Mouse (Mus musculus) gastrocnemius, adult 8-10 months (tissue): ENCODE data around the gene Rab30. TPM values are rescaled to one million over a fixed set of nuclear protein-coding genes. Genes with fewer than 3 reads are reported as not detected.

ENCODE experiments used
- DNase-seq, 2 experiments: peaks; one replicate each; pipeline ENCODE4 v3.0.0; 2022; ENCODE audit warnings: low spot score in 2 of 2
- total RNA-seq, 4 experiments: library from RNA; stranded (reverse); gene quantifications; 2 replicates each; pipeline ENCODE4 v1.2.4; 2022

Rab30 gene
- total RNA-seq, 4 experiments from 2014 or later: 2.9 to 12.1 (median 5.6) TPM

DNA sequence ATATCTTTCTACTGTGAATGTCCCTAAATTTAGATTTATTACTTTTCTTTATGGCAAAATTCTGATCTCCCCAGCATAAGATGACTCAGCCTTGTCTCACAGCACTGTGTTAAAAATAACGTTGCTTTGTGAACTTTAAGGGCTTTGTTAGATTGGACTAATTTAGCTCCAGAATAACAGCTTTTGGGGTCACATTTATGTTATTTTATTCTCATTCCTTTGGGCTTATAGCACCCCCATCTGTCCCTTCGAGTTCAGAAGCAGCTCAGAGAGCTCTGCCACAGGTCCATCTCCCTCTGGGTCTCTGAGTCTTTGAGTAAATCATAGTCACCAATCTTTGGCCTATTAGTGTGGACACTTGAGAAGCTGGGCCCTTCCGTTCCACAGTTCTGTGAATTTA is 96.5 kb downstream of the Rab30 start:
- no peak for DNase-seq

DNA sequence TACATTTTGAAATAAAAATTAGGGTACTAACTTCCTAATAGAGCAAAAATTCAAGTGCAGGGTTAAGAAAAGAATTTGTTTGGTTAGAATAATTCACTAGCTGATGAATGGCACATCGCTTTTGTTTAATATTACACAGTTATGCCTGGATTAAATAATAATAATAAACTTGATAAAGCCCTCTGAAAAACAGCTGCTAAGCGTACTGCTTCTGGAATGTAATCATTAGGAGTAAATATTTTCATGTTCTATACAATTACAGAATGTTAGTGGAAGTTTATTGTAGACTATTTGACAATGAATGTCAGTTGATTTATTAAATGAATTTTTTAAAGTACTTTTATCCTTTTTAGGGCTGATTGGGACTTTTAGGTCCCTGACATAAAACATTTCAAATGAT is 100.9 kb downstream of the Rab30 start:
- no peak for DNase-seq

GRCm38 (mm10) chr7:92848246-92848645 is 106.8 kb downstream of the Rab30 start:
- no peak for DNase-seq

- no peak for DNase-seq
Measured at GRCm38 (mm10) chr7:92866526-92866925, 125.1 kb downstream of the Rab30 start.

DNA sequence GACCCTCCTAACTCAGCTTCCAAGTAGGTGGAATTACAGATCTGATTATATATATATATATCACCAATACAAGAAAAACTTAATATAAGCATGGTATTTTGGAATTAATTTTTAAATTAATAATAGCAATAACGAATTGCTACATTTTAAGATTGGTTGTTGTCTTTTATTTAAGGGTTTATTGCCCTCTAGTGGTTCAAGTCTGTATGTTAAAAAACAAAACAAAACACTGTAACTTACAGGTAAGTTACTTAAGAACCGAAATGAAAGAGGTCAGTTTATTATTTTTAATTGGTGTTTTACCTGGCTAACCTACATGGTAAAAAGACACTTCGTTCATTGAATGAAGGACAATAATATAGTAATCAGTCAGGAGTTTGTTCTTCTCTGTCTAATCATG is 128.8 kb downstream of the Rab30 start:
- no peak for DNase-seq

DNA sequence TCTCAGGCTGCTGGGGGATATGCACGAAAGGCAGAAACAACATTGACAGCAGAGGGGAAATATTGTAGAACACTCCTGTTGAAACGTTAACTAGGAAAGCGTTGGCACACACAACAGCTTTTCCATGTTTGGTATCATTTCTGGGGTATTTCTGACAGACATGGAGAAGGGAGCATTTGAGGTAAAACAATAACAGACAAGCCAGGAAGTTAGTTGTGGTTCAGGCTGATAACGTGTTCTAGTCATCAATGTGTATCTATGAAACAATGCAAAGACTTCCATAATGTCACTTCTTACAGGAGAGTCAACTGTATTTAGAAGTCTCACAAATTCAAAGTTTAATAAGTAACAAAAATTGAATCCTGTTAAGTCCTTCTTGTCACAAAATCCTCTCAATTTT is 130.2 kb downstream of the Rab30 start:
- DNase-seq: no peak

GRCm38 (mm10) chr7:92874116-92874675 is 132.8 kb downstream of the Rab30 start, which contains the start of the genes Ddias and Prcp:
Ddias (minus strand) TSS chr7:92874247.
Prcp (plus strand) TSS chr7:92874470.
- DNase-seq: peak; percentile 79 to 84

GRCm38 (mm10) chr7:92874761-92875408 is 133.5 kb downstream of the Rab30 start:
- DNase-seq: peak; percentile 80 to 82

GRCm38 (mm10) chr7:92876066-92876465 is 134.7 kb downstream of the Rab30 start:
- no peak for DNase-seq

- no peak for DNase-seq
Measured at GRCm38 (mm10) chr7:92876538-92876937, 135.1 kb downstream of the Rab30 start.

DNA sequence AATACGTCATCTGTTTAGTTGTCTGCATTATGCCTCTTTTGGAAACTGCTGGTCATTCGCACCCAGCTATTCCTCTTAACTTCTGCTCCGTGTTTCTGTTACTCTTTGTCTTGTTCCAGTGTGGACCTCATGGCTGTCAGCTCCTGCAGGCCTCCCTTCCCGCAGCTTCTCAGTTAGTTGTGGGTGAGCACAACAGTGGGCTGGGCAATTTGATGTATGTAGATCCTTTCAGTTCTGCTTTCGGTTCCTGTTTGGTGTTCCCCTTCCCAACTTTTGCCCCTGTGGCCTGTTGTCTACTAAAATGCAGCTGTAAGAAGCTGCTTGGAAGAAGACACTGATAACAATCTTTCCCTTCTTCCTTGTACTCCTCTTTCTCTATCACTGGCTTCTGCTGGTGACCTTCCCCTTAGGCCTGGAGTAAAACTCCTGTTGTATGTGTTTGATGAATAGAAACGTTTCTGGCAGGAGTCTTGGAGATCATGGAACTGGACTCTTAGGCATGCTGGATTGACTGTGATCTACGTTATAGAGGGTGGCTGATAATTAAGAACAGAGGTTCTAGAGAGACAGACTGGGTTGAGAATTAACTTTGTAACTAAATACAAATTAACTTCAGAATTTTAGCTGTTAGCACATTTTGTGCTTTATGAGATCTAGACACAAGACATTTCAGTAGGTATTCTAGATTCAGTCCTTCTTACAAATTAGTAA is 137.3 kb downstream of the Rab30 start:
- DNase-seq: no peak

- no peak for DNase-seq
Measured at GRCm38 (mm10) chr7:92883850-92884716, 142.7 kb downstream of the Rab30 start.

DNA sequence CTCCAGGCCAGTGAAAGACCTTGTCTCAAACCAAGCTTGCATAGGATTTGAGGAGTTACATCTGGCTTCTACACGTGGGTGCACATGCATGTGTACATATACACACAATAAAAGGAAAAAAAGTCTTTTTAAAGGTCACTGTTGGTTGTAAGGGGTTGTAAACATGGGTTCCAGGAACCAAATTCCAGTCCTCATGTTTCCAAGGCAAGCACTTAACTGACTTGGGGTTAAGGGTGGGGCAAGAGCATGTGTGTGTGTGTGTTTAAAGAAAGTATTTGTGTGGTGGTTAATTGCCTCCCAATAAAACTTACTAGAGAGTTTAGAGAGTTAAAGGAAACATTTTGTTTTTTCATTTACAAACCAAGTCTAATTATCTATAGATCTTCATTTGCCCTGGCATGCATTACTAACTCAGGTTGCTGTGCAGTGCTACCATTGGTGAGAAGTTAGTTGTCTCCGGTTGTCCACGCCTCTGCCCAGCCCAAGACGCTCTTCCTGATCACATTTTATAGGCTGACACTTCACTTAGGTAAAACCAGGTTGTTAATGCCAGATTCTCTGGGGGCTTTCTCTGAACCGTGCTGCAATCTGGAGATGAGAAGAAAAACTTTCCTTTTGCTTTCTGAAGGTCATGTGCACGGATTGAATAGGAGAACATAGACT is 143.7 kb downstream of the Rab30 start:
- no peak for DNase-seq

GRCm38 (mm10) chr7:92886801-92887200 is 145.4 kb downstream of the Rab30 start:
- DNase-seq: no peak

GRCm38 (mm10) chr7:92887230-92887629 is 145.8 kb downstream of the Rab30 start:
- no peak for DNase-seq

GRCm38 (mm10) chr7:92890211-92890610 is 148.8 kb downstream of the Rab30 start:
- DNase-seq: no peak

DNA sequence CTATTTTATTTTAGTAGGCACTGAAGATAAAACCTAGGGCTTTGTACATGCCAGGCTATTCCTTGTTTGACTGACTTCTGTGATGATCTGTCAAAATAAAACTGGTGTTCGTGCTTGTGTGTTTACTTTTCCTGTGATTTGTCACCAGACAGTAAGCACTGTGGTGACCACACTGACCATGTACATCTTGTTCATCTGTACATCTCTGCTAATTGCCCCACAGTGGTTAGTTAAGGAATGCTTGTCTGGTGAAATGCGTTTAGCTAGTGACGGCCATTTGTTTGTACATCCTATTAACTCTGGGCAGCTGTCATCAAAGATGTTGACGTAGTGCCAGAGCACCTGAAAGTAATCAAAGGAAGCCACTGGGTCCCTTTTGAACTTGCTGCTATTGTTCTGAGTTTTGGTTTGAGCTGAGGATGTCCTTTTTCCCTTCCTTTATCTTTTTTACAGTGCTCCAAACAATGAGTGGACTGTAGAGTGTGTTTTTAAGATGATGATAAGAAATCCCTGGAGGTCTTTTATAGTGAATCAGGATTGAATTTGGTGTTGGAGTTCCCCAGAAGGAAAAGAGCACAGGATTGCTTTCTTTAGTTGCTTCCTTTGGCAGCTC is 149.3 kb downstream of the Rab30 start:
- no peak for DNase-seq

GRCm38 (mm10) chr7:92893478-92893877 is 152.1 kb downstream of the Rab30 start:
- no peak for DNase-seq
